Mouse (Mus musculus) activated CD4-positive, CD25-positive, alpha-beta regulatory T cell, adult 4 months (primary cell): ENCODE measurements around the gene Abcb10. TPM values are rescaled to one million over a fixed set of nuclear protein-coding genes. Genes with fewer than 3 reads are reported as not detected.
"Not testable (repeated sequence)": the region's sequence is repeated elsewhere in the genome, so short reads cannot be mapped to it uniquely, and the experiment has no call there.

Experiments
- ATAC-seq: one replicate; pipeline ENCODE4 v1.8.0; 2017
- polyA plus RNA-seq, 2 experiments: library from polyadenylated mRNA; unstranded; fragments of 100-300 nt; shearing (Covaris generic); gene quantifications; one replicate each; pipeline ENCODE4 v1.2.1; 2017

The Abcb10 gene
- 1 to 10 TPM in 1 of 2 experiments, under 1 TPM in 1; 0.69 to 2.0 TPM for polyA plus RNA-seq

GRCm38 (mm10) chr8:123982826-123983400 is at the start of gene Abcb10:
Gene Abcb10 (minus strand): TSS chr8:123983122.
- ATAC-seq, result peak; percentile 46

GRCm38 (mm10) chr8:124027831-124028230 is 44.9 kb upstream of the Abcb10 start:
- no peak for ATAC-seq

- ATAC-seq, result not testable (repeated sequence)
Observed at GRCm38 (mm10) chr8:124026265-124026664, 43.3 kb upstream of the Abcb10 start.

- peak; percentile 86 for ATAC-seq
Observed at GRCm38 (mm10) chr8:124021237-124022227, 38.6 kb upstream of the Abcb10 start, which contains the start of the genes Taf5l and Urb2. Gene Taf5l (minus strand): TSS chr8:124021397. Gene Urb2 (plus strand): TSS chr8:124021508.

- peak; percentile 49 for ATAC-seq
Observed at GRCm38 (mm10) chr8:124020439-124021236, 37.7 kb upstream of the Abcb10 start.

- ATAC-seq, result no peak
Observed at GRCm38 (mm10) chr8:124019782-124020181, 36.9 kb upstream of the Abcb10 start.

- ATAC-seq, result no peak
Observed at GRCm38 (mm10) chr8:124014751-124015150, 31.8 kb upstream of the Abcb10 start.

- not testable (repeated sequence) for ATAC-seq
Observed at GRCm38 (mm10) chr8:124014299-124014698, 31.4 kb upstream of the Abcb10 start.

GRCm38 (mm10) chr8:124011989-124012586 is 29.2 kb upstream of the Abcb10 start:
- no peak for ATAC-seq

GRCm38 (mm10) chr8:124011580-124011979 is 28.7 kb upstream of the Abcb10 start:
- ATAC-seq, result no peak

- ATAC-seq, result no peak
Observed at GRCm38 (mm10) chr8:124007829-124008228, 24.9 kb upstream of the Abcb10 start.

GRCm38 (mm10) chr8:124002546-124003108 is 19.7 kb upstream of the Abcb10 start:
- ATAC-seq, result no peak

- ATAC-seq, result no peak
Observed at GRCm38 (mm10) chr8:123999568-123999967, 16.6 kb upstream of the Abcb10 start.

GRCm38 (mm10) chr8:123993997-123994396 is 11.1 kb upstream of the Abcb10 start:
- no peak for ATAC-seq

GRCm38 (mm10) chr8:123993597-123993996 is 10.7 kb upstream of the Abcb10 start:
- ATAC-seq, result no peak

GRCm38 (mm10) chr8:123992587-123992986 is 9.7 kb upstream of the Abcb10 start:
- no peak for ATAC-seq

GRCm38 (mm10) chr8:123990277-123991049 is 7.5 kb upstream of the Abcb10 start:
- ATAC-seq, result no peak

- ATAC-seq, result no peak
Observed at GRCm38 (mm10) chr8:123989128-123989527, 6.2 kb upstream of the Abcb10 start.

GRCm38 (mm10) chr8:123988605-123989038 is 5.7 kb upstream of the Abcb10 start:
- no peak for ATAC-seq

GRCm38 (mm10) chr8:123982291-123982793 is 580 bp downstream of the Abcb10 start:
- ATAC-seq, result no peak

GRCm38 (mm10) chr8:123981674-123982073 is 1.2 kb downstream of the Abcb10 start:
- no peak for ATAC-seq
